Mouse (Mus musculus) midbrain, embryonic 16.5 days (tissue): ENCODE results near the gene Rfx8. TPM values are rescaled to one million over a fixed set of nuclear protein-coding genes. Genes with fewer than 3 reads are reported as not detected.

ENCODE experiments used
- ATAC-seq: fragments of 200-750 bp; cut with Nextera tagmentation; 2 replicates; pipeline ENCODE4 v1.8.0; 2017; ENCODE audit warnings: moderate TSS enrichment
- H3K27ac ChIP-seq: fragments of 300-500 bp; sonication (generic); 2 replicates; pipeline ENCODE4 v1.5.1; 2014; ENCODE audit warnings: mild to moderate bottlenecking, low read length, mixed read lengths
- H3K27me3 ChIP-seq: fragments of 300-500 bp; sonication (generic); 2 replicates; pipeline ENCODE4 v1.6.1; 2014; ENCODE audit warnings: low read depth, low read length, mixed read lengths; ENCODE audit not compliant: control insufficient read depth, insufficient read depth
- H3K36me3 ChIP-seq: fragments of 300-500 bp; sonication (generic); 2 replicates; pipeline ENCODE4 v1.6.1; 2014; ENCODE audit warnings: mild to moderate bottlenecking, low read length, moderate library complexity, mixed read lengths; ENCODE audit not compliant: control insufficient read depth, insufficient read depth
- H3K4me1 ChIP-seq: fragments of 300-500 bp; sonication (generic); 2 replicates; pipeline ENCODE4 v1.6.1; 2014; ENCODE audit warnings: mild to moderate bottlenecking, low read length, mixed read lengths; ENCODE audit not compliant: control insufficient read depth, insufficient read depth
- H3K4me2 ChIP-seq: fragments of 300-500 bp; sonication (generic); 2 replicates; pipeline ENCODE4 v1.6.1; 2014; ENCODE audit warnings: mild to moderate bottlenecking, low read length, mixed read lengths
- H3K4me3 ChIP-seq: fragments of 300-500 bp; sonication (generic); 2 replicates; pipeline ENCODE4 v1.5.1; 2014; ENCODE audit warnings: low read depth, mild to moderate bottlenecking, low read length, moderate library complexity, mixed read lengths
- H3K9ac ChIP-seq: fragments of 300-500 bp; sonication (generic); 2 replicates; pipeline ENCODE4 v1.6.1; 2014; ENCODE audit warnings: low read depth, low read length, mixed read lengths
- H3K9me3 ChIP-seq: fragments of 300-500 bp; sonication (generic); replicated peaks from 2 replicates; pipeline ENCODE4 v1.6.1; 2014; ENCODE audit warnings: mild to moderate bottlenecking, low read length, mixed read lengths; ENCODE audit not compliant: control insufficient read depth, poor library complexity, severe bottlenecking
- WGBS: fragments of 180-500 bp; shearing (Covaris S2); extraction: QIAGEN DNeasy Blood & Tissue Kit; methylation state at CpG from one replicate; pipeline ENCODE4 v1.1.7; 2014; 5-methylcytosine and 5-hydroxymethylcytosine counted together
- polyA plus RNA-seq: library from polyadenylated mRNA; unstranded; fragments of >200 nt; fragmentation: Nextera tagmentation; extraction: Ambion mirVana; gene quantifications from 2 replicates; pipeline ENCODE4 v1.2.1, GENCODE M21; 2015

The Rfx8 gene
- polyA plus RNA-seq, 1 experiment from 2014 or later: 0.15 TPM

DNA sequence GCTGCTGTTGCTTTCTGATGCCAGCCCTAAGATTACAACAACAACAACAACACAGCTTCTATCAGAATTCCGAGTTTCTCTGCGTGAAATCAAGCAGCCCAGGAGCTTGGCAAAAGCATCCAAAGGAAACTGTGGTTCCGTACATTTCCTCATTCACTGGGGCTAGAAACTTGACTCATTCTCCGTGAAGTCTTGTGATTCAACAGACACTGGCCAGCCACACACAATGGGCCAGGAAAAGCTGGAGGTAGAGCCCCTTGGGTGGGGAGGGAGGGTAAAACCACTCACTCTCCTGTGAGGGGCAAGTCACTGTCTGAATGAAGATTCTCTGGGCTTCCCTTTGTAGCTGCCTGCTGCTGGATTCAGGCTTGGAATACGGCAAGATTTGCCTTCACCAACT lies 84.6 kb downstream of the Rfx8 start:
- H3K4me3 ChIP-seq: no peak overlapping the region
- 29% methylated on average over 5 of the region's 5 CpGs for WGBS

DNA sequence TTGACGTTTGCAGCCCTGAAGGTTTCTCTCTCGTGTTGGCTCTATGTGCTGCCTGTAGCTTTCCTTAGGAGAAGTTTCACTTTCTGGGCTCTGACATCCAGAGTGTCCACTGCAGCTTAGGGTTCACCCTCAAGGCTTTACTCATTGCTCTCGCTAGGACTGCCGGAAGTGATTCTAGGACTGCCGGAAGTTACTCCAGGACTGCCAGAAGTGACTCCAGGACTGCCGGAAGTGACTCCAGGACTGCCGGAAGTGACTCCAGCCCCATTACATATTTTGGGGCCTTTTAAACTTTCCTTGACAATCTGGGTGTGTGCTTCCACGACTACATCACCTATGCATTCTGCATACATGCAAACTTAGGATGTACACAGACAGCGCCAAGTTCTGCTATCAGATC lies 92.2 kb downstream of the Rfx8 start:
- 88% methylated on average over 9 of the region's 9 CpGs for WGBS
- ATAC-seq: no peak
- H3K36me3 ChIP-seq: no peaks in the 10 kb centered on the region
- H3K4me2 ChIP-seq: no peak overlapping the region
- no peaks in the 10 kb centered on the region for H3K9me3 ChIP-seq
- H3K4me3 ChIP-seq: no peak overlapping the region
- H3K4me1 ChIP-seq: no peaks in the 10 kb centered on the region
- no peak overlapping the region for H3K27ac ChIP-seq
- H3K27me3 ChIP-seq: no peaks in the 10 kb centered on the region
- no peak overlapping the region for H3K9ac ChIP-seq

More for the DNA sequence above, 84.6 kb downstream of the Rfx8 start:
- Histone ChIP-seq H3K36me3 (no peaks in the 10 kb centered on the region), H3K9me3 (no peaks in the 10 kb centered on the region), H3K4me1 (no peaks in the 10 kb centered on the region; the same call in 1 of the 2 replicates), H3K27ac (no peak overlapping the region), H3K4me2 (no peak overlapping the region), H3K27me3 (no peaks in the 10 kb centered on the region), H3K9ac (no peak overlapping the region)
- no peak for ATAC-seq

- H3K36me3 ChIP-seq: no peaks in the 10 kb centered on the region
- no peak overlapping the region for H3K9ac ChIP-seq
- H3K9me3 ChIP-seq: 0 out of 2 replicates have a peak, but pooled peaks cover 4% of the 10 kb centered on the region
- H3K27me3 ChIP-seq: no peaks in the 10 kb centered on the region
- H3K4me2 ChIP-seq: no peak overlapping the region
- WGBS: 57% methylated on average over 3 of the region's 3 CpGs
- H3K4me1 ChIP-seq: no peaks in the 10 kb centered on the region
- H3K27ac ChIP-seq: no peak overlapping the region
- ATAC-seq: no peak
- H3K4me3 ChIP-seq: no peak overlapping the region
Observed at GRCm38 (mm10) chr1:39625491-39625890, 95.3 kb downstream of the Rfx8 start.

DNA sequence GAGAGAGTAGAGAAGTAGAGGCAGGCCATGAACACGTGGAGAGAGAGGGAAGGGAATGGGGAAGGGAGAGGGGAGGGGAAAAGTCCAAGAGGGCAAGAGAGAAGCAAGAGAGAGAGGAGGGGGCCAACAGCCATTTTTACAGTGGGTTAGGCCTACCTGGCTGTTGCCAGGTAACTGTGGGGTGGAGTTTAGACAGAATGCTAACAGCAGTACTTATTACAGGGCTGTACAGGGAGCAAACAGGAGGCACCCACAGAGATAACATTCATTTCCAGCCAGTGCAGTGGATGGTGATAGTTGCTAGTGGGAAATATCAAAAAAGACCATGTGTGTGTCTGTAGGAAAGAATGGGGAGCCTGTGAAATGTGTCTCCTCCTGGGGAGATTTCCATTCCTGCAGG lies 97.1 kb downstream of the Rfx8 start:
- no peak overlapping the region for H3K9ac ChIP-seq
- H3K36me3 ChIP-seq: no peaks in the 10 kb centered on the region
- H3K9me3 ChIP-seq: 0 out of 2 replicates have a peak, but pooled peaks cover 5% of the 10 kb centered on the region
- H3K27me3 ChIP-seq: no peaks in the 10 kb centered on the region
- H3K27ac ChIP-seq: no peak overlapping the region
- no peaks in the 10 kb centered on the region for H3K4me1 ChIP-seq
- no peak overlapping the region for H3K4me3 ChIP-seq
- no peak overlapping the region for H3K4me2 ChIP-seq
- ATAC-seq: no peak
- WGBS: 71% methylated on average over 1 of the region's 1 CpGs

GRCm38 (mm10) chr1:39623106-39623505 lies 97.7 kb downstream of the Rfx8 start:
- Histone ChIP-seq H3K27me3 (no peaks in the 10 kb centered on the region), H3K4me2 (no peak overlapping the region), H3K9me3 (0 out of 2 replicates have a peak, but pooled peaks cover 5% of the 10 kb centered on the region), H3K36me3 (no peaks in the 10 kb centered on the region), H3K27ac (no peak overlapping the region), H3K4me1 (peaks cover 2% of the 10 kb centered on the region), H3K4me3 (no peak overlapping the region), H3K9ac (no peak overlapping the region)
- 93% methylated on average over 5 of the region's 5 CpGs for WGBS
- no peak for ATAC-seq

DNA sequence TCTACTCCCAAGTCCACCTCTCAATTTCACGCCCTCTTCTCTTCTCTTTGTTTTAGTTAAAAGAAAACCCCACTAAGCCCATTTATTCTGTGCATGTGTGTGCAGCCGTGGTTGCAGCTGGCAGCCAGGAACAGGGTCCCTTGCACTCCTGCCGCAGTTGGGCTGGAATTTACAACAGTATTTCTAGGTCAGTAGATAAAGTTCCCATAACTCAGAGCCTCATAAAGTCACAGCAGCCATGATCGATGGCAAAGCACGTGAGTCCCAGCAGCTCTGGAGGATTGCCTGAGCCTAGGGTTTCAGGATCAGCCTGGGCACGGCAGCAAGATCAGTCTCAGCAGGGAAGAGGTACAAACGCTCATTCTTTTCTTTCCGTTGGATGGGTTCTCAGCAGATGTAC lies 102.3 kb downstream of the Rfx8 start:
- no peak overlapping the region for H3K4me2 ChIP-seq
- H3K36me3 ChIP-seq: no peaks in the 10 kb centered on the region
- H3K27ac ChIP-seq: no peak overlapping the region
- H3K4me3 ChIP-seq: no peak overlapping the region
- 0 out of 2 replicates have a peak, but pooled peaks cover 5% of the 10 kb centered on the region for H3K9me3 ChIP-seq
- no peaks in the 10 kb centered on the region for H3K27me3 ChIP-seq
- H3K9ac ChIP-seq: no peak overlapping the region
- peaks cover 2% of the 10 kb centered on the region for H3K4me1 ChIP-seq
- WGBS: 31% methylated on average over 8 of the region's 8 CpGs
- no peak for ATAC-seq

- ATAC-seq: no peak
- WGBS: 82% methylated on average over 6 of the region's 6 CpGs
- H3K4me3 ChIP-seq: no peak overlapping the region
- H3K4me1 ChIP-seq: peaks cover 2% of the 10 kb centered on the region
- H3K27ac ChIP-seq: no peak overlapping the region
- no peak overlapping the region for H3K4me2 ChIP-seq
- H3K9ac ChIP-seq: no peak overlapping the region
- H3K36me3 ChIP-seq: no peaks in the 10 kb centered on the region
- H3K27me3 ChIP-seq: no peaks in the 10 kb centered on the region
- H3K9me3 ChIP-seq: 0 out of 2 replicates have a peak, but pooled peaks cover 1% of the 10 kb centered on the region
Observed at GRCm38 (mm10) chr1:39615526-39615925, 105.3 kb downstream of the Rfx8 start.

Other genes starting within 250 kb of the Rfx8 start
- gene Tbc1d8, start 242.2 kb downstream of the Rfx8 start, polyA plus RNA-seq: 11.7 and 12.6 TPM in 2 replicates
- 10.5 and 10.6 TPM in 2 replicates for gene Cnot11, start 186.0 kb downstream of the Rfx8 start, polyA plus RNA-seq
- 18.2 and 21.8 TPM in 2 replicates for gene Rnf149, start 143.6 kb downstream of the Rfx8 start, polyA plus RNA-seq
- gene Creg2, start 69.5 kb downstream of the Rfx8 start, polyA plus RNA-seq: 8.4 and 9.2 TPM in 2 replicates
- gene Gm3646, start 84.3 kb upstream of the Rfx8 start, polyA plus RNA-seq: not detected in 2 replicates
- 31.4 and 38.4 TPM in 2 replicates for gene Map4k4, start 179.9 kb upstream of the Rfx8 start, polyA plus RNA-seq